Mouse (Mus musculus) adipose tissue, adult 10 weeks (tissue): ENCODE data around the gene Arl16. TPM values are rescaled to one million over a fixed set of nuclear protein-coding genes. Genes with fewer than 3 reads are reported as not detected.

Experiments used
- polyA plus RNA-seq: library from polyadenylated mRNA; stranded (reverse); fragments of 350-450 nt; fragmentation: Illumina TruSeq; extraction: RNeasy Lipid Tissue Mini Kit (QIAGEN cat#74804); gene quantifications from one replicate; pipeline ENCODE4 v1.2.3, GENCODE M21; 2014; ENCODE audit warnings: low read depth, low replicate concordance

Arl16 gene
- polyA plus RNA-seq = 23.1 TPM

GRCm38 (mm10) chr11:120467051-120467735, at the start of gene Arl16:
Arl16 (minus strand) TSS chr11:120467607.

GRCm38 (mm10) chr11:120491317-120492023, 24.1 kb upstream of the Arl16 start, which contains the start of gene Slc25a10:
Slc25a10 (plus strand) TSS chr11:120491840.

GRCm38 (mm10) chr11:120484265-120484981, 17.0 kb upstream of the Arl16 start, which contains the start of gene Mrpl12:
Mrpl12 (plus strand) TSS chr11:120484613.

GRCm38 (mm10) chr11:120457772-120458751, 9.3 kb downstream of the Arl16 start, which contains the start of the genes Oxld1 and Ccdc137:
Oxld1 (minus strand) TSS chr11:120458068.
Ccdc137 (plus strand) TSS chr11:120458115.

GRCm38 (mm10) chr11:120453306-120453705, 14.1 kb downstream of the Arl16 start, which contains the start of gene Pde6g:
Pde6g (minus strand) TSS chr11:120453500.

GRCm38 (mm10) chr11:120442344-120442743, 25.1 kb downstream of the Arl16 start, which contains the start of gene Tspan10:
Tspan10 (plus strand) TSS chr11:120442644.

GRCm38 (mm10) chr11:120437152-120437856, 30.1 kb downstream of the Arl16 start, which contains the start of gene Nploc4:
Nploc4 (minus strand) TSS chr11:120437708.

Other genes with a start within 250 kb of the Arl16 start
- gene Bahcc1, start 234.7 kb downstream of the Arl16 start, polyA plus RNA-seq = 10.2 TPM
- gene Actg1, start 119.1 kb downstream of the Arl16 start, polyA plus RNA-seq = 1,201 TPM
- gene Fscn2, start 106.1 kb downstream of the Arl16 start, polyA plus RNA-seq = 0.92 TPM
- gene Faap100, start 88.8 kb downstream of the Arl16 start, polyA plus RNA-seq = 9.8 TPM
- 50.3 TPM for gene Nploc4, start 29.9 kb downstream of the Arl16 start, polyA plus RNA-seq
- gene Tspan10, start 25.0 kb downstream of the Arl16 start, polyA plus RNA-seq = not detected
- gene Pde6g, start 14.1 kb downstream of the Arl16 start, polyA plus RNA-seq = 0.65 TPM
- gene Oxld1, start 9.5 kb downstream of the Arl16 start, polyA plus RNA-seq = 20.5 TPM
- 18.3 TPM for gene Ccdc137, start 9.5 kb downstream of the Arl16 start, polyA plus RNA-seq
- 58.6 TPM for gene Mrpl12, start 17.0 kb upstream of the Arl16 start, polyA plus RNA-seq
- 127 TPM for gene Slc25a10, start 24.2 kb upstream of the Arl16 start, polyA plus RNA-seq
- 0.86 TPM for gene Gcgr, start 63.1 kb upstream of the Arl16 start, polyA plus RNA-seq
- gene Mcrip1, start 82.1 kb upstream of the Arl16 start, polyA plus RNA-seq = 110 TPM
- not detected for gene Ppp1r27, start 83.5 kb upstream of the Arl16 start, polyA plus RNA-seq
- gene P4hb, start 105.6 kb upstream of the Arl16 start, polyA plus RNA-seq = 519 TPM
- 356 TPM for gene Arhgdia, start 114.0 kb upstream of the Arl16 start, polyA plus RNA-seq
- 39.4 TPM for gene Alyref, start 130.8 kb upstream of the Arl16 start, polyA plus RNA-seq
- gene Anapc11, start 130.8 kb upstream of the Arl16 start, polyA plus RNA-seq = 47.3 TPM
- gene Npb, start 140.9 kb upstream of the Arl16 start, polyA plus RNA-seq = not detected
- 83.9 TPM for gene Pcyt2, start 150.3 kb upstream of the Arl16 start, polyA plus RNA-seq
- 40.4 TPM for gene Sirt7, start 157.6 kb upstream of the Arl16 start, polyA plus RNA-seq
- gene Mafg, start 166.0 kb upstream of the Arl16 start, polyA plus RNA-seq = 66.7 TPM
- 4.0 TPM for gene Pycr1, start 176.2 kb upstream of the Arl16 start, polyA plus RNA-seq
- not detected for gene Myadml2, start 180.6 kb upstream of the Arl16 start, polyA plus RNA-seq
- gene Notum, start 193.6 kb upstream of the Arl16 start, polyA plus RNA-seq = 4.7 TPM
- 76.1 TPM for gene Aspscr1, start 205.4 kb upstream of the Arl16 start, polyA plus RNA-seq
- 91.5 TPM for gene Cenpx, start 246.1 kb upstream of the Arl16 start, polyA plus RNA-seq
- gene Lrrc45, start 246.3 kb upstream of the Arl16 start, polyA plus RNA-seq = 40.3 TPM